Mouse (Mus musculus): ENCODE measurements at regions not wholly inside any gene's neighbourhood (a gene's known extent, or its start where the extent isn't known, plus 50 kb on each side); places are given as distances from the start of the nearest gene placed in this dataset.

- TF ChIP-seq CTCF (IDR thresholded peaks at IDR 0.05; ENCODE audit: low read depth) (no peak), EP300 (optimal IDR thresholded peaks at IDR 0.05) (no peak)
These were observed 98.9 kb downstream of the Mab21l3 start for GRCm38 (mm10) chr3:101749841-101750240.

Measured in stomach, postnatal 0 days (tissue).